Mouse (Mus musculus) testis, adult 2 months (tissue): ENCODE results near the gene Dyrk1a.

Source experiments
- CTCF ChIP-seq: fragments of 200-500 bp; IDR thresholded peaks from 2 replicates; pipeline ENCODE4 v1.5.1; 2012; ENCODE audit warnings: low read depth, mild to moderate bottlenecking, inconsistent platforms, low read length, moderate library complexity; ENCODE audit not compliant: control insufficient read depth, insufficient read depth, insufficient replicate concordance
- POLR2A ChIP-seq: fragments of 200-500 bp; IDR thresholded peaks from 2 replicates; pipeline ENCODE4 v1.6.1; 2012; ENCODE audit warnings: low read depth, mild to moderate bottlenecking, inconsistent platforms, low read length, moderate library complexity; ENCODE audit not compliant: control insufficient read depth

DNA sequence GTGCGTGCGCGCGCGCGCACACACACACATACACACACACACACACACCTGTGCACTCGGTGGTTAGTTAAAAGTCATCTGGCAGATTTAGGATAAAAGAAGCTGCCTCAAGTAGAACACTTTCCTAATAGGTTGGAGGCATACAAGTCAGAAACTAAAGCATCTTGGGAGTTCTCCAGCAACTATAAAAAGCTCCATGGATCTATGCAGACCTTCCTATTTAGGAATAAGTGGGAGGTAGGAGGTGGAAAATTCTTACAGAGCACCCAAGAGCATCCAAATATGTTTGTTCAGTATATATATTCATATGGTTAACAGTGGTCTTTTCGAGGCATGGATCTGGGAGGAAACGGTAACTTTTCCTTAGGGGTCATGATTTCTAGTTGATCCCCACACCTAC is 29.7 kb upstream of the Dyrk1a start:
- TF ChIP-seq POLR2A = no peak
- no peak for TF ChIP-seq CTCF
